Mouse (Mus musculus) limb, embryonic 15.5 days (tissue): ENCODE data around the gene Pgf. TPM values are rescaled to one million over a fixed set of nuclear protein-coding genes. Genes with fewer than 3 reads are reported as not detected.

ENCODE experiments used
- ATAC-seq: fragments of 200-750 bp; cut with Nextera tagmentation; 2 replicates; pipeline ENCODE4 v1.8.0; 2017; ENCODE audit warnings: low read depth, moderate TSS enrichment; ENCODE audit not compliant: insufficient number of reproducible peaks, low FRiP score, low TSS enrichment
- H3K27ac ChIP-seq: fragments of 300-500 bp; sonication (generic); 2 replicates; pipeline ENCODE4 v1.5.1; 2015; ENCODE audit warnings: moderate library complexity, mild to moderate bottlenecking, inconsistent platforms
- H3K27me3 ChIP-seq: fragments of 300-500 bp; sonication (generic); 2 replicates; pipeline ENCODE4 v1.6.1; 2015; ENCODE audit warnings: inconsistent platforms
- H3K36me3 ChIP-seq: fragments of 300-500 bp; sonication (generic); 2 replicates; pipeline ENCODE4 v1.6.1; 2015; ENCODE audit warnings: inconsistent platforms
- H3K4me1 ChIP-seq: fragments of 300-500 bp; sonication (generic); 2 replicates; pipeline ENCODE4 v1.6.1; 2015; ENCODE audit warnings: inconsistent platforms
- H3K4me2 ChIP-seq: fragments of 300-500 bp; sonication (generic); 2 replicates; pipeline ENCODE4 v1.6.1; 2015; ENCODE audit warnings: mild to moderate bottlenecking, inconsistent platforms
- H3K4me3 ChIP-seq: fragments of 300-500 bp; sonication (generic); 2 replicates; pipeline ENCODE4 v1.5.1; 2015; ENCODE audit warnings: mild to moderate bottlenecking, inconsistent platforms
- H3K9ac ChIP-seq: fragments of 300-500 bp; sonication (generic); 2 replicates; pipeline ENCODE4 v1.6.1; 2015; ENCODE audit warnings: inconsistent platforms
- H3K9me3 ChIP-seq: fragments of 300-500 bp; sonication (generic); 2 replicates; pipeline ENCODE4 v1.6.1; 2016; ENCODE audit warnings: inconsistent platforms
- WGBS: fragments of 180-500 bp; shearing (Covaris S2); methylation state at CpG from one replicate; pipeline ENCODE4 v1.1.7; 2015; 5-methylcytosine and 5-hydroxymethylcytosine counted together
- polyA plus RNA-seq: library from polyadenylated mRNA; unstranded; fragments of >200 nt; fragmentation: Nextera tagmentation; extraction: Ambion mirVana; gene quantifications from 2 replicates; pipeline ENCODE4 v1.2.1, GENCODE M21; 2015

Gene Pgf
- polyA plus RNA-seq, 1 experiment from 2014 or later: 15.5 TPM

DNA sequence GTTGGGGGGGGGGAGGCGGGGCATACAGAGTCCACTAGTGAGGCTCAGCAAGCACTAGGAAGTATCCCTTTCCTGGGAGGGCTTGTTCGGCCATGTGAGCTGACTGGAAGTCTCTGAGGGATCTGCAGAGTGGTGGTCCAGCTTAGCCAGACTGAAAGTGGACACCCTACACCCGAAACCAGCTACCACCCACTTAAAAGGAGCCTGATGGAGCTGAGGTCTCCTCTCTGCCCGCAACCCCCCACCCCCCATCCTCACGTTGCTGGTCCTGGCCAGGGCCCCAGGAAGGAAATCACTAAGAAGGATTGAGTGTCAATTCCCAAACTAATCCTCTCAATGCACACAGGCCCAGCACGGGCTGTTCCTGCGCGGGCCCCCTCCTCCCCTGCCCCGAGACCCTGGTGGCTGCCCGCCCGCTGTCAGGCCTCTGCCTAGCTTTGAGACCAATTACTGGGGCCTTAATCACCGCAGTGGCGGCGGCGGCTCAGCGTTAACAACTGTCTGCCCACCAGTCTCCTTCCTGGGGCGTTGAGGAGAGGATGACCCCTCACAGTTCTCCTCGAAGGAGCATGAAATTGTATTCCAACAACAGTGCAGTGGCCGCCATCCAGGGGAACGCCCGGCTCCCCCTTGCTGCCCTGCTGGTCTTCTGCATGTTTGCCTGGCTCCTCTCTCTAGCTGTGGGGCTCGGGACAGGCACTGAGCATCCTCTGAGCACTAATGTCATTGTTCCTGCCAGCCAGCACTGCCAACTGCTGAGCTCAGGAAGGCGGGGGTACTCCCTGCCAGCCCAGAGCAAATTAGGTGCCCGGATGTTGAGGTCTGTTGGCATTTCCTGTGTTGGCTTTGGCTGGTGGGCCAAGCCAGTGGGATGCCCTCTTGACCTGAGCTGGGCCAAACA, 23.6 kb upstream of the Pgf start:
- peaks cover 31% of the 10 kb centered on the region for H3K4me1 ChIP-seq
- no peak overlapping the region for H3K4me3 ChIP-seq
- 0 out of 2 replicates have a peak, but pooled peaks have one; percentile 16 for ATAC-seq
- H3K36me3 ChIP-seq: no peaks in the 10 kb centered on the region
- WGBS: 19% methylated on average over 24 of the region's 24 CpGs
- H3K27ac ChIP-seq: peak overlapping the region; percentile 65
- H3K27me3 ChIP-seq: no peaks in the 10 kb centered on the region
- H3K9ac ChIP-seq: no peak overlapping the region; the same call in 1 of the 2 replicates
- peak overlapping the region; percentile 19; the same call in 1 of the 2 replicates for H3K4me2 ChIP-seq
- no peaks in the 10 kb centered on the region for H3K9me3 ChIP-seq

DNA sequence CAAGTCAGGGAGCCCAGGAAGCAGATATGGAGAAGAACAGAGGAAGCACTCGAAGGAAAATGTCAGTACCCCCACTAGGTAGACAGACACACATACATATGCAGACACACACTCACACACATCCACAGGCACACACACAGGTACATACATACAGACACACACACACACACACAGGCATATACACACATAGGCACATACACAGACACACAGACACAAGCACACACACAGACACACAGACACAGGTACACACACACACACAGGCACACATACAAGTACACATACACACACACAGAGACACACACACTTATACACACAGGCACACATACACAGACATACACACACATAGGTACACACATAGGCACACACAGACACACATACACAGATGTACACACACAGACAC, 22.4 kb upstream of the Pgf start:
- Histone ChIP-seq H3K9me3 (no peaks in the 10 kb centered on the region), H3K27ac (no peak overlapping the region), H3K36me3 (no peaks in the 10 kb centered on the region), H3K4me3 (no peak overlapping the region), H3K9ac (no peak overlapping the region), H3K27me3 (no peaks in the 10 kb centered on the region), H3K4me1 (peaks cover 35% of the 10 kb centered on the region), H3K4me2 (no peak overlapping the region)
- WGBS: 72% methylated on average over 1 of the region's 1 CpGs
- no peak for ATAC-seq

DNA sequence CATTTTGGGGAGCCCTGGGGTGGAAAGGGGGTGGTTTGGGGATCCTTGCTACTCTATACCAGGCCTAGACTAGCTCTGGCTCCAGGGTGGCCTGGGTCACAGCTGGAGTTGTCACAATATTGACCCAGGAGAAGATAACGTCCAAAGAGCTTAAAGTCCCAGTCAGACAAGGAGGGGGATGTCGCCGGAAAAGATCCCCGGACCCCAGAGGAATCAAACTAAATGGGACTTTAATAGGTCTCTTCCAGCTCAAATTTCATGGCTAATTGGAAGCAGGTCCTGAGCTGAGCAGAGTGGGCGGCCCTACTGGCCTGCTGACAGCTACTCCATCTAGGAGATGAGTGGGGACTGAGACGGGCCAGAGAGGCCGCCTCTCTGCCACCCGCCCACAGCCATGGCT, 20.3 kb upstream of the Pgf start:
- ATAC-seq: no peak
- WGBS: 25% methylated on average over 8 of the region's 8 CpGs

DNA sequence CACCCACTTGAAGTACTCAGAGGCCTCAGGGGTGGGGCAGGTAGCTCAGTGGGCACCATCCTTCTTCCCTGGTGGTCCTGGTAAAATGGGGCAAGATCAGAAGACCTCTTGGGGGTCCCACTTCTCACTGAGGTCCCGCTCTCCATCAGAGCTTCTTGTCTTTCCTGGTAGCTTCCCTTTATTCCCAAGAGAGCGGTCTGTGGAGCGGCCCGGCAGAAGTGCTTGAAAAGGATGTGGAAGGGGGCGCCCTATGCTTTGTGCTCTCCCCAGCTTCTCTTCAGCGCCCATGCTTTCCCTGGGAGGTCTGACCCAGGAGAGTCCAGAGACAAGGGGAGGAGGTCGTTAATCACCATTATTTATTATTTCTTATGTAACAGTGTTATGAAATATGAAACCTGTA, 19.8 kb upstream of the Pgf start:
- no peaks in the 10 kb centered on the region for H3K9me3 ChIP-seq
- H3K36me3 ChIP-seq: no peaks in the 10 kb centered on the region
- no peaks in the 10 kb centered on the region for H3K27me3 ChIP-seq
- no peak overlapping the region for H3K4me2 ChIP-seq
- WGBS: 71% methylated on average over 7 of the region's 7 CpGs
- no peak overlapping the region for H3K27ac ChIP-seq
- no peak overlapping the region for H3K9ac ChIP-seq
- H3K4me3 ChIP-seq: no peak overlapping the region
- H3K4me1 ChIP-seq: peaks cover 53% of the 10 kb centered on the region
- ATAC-seq: no peak

More for the DNA sequence above, 20.3 kb upstream of the Pgf start:
- no peak overlapping the region for H3K4me3 ChIP-seq
- no peaks in the 10 kb centered on the region for H3K36me3 ChIP-seq
- H3K9me3 ChIP-seq: no peaks in the 10 kb centered on the region
- no peaks in the 10 kb centered on the region for H3K27me3 ChIP-seq
- no peak overlapping the region for H3K4me2 ChIP-seq
- no peak overlapping the region for H3K27ac ChIP-seq
- H3K9ac ChIP-seq: no peak overlapping the region
- H3K4me1 ChIP-seq: peaks cover 48% of the 10 kb centered on the region

DNA sequence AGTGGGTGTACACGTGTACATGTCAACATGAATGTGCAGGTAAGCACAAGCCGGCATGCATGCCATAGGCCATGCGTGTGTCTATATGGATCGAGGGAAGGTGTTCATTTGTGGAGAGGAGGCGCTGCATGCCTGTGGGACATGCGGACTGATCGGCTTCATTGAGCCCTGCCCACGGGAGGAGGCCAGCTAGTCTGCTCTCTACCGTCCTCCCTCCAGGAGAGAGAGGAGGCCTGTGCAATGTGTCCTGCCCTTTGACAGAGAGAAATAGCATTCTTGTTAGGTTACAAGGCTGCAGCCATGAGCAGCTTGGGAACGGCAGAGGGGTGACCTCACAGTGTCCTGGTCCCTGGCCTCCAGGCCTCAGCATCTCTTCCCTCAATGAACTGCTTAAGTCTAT, 18.6 kb upstream of the Pgf start:
- Histone ChIP-seq H3K9me3 (no peaks in the 10 kb centered on the region), H3K27me3 (no peaks in the 10 kb centered on the region), H3K36me3 (no peaks in the 10 kb centered on the region), H3K4me1 (peaks cover 45% of the 10 kb centered on the region), H3K27ac (no peak overlapping the region), H3K4me3 (no peak overlapping the region), H3K4me2 (no peak overlapping the region), H3K9ac (no peak overlapping the region)
- no peak for ATAC-seq
- 82% methylated on average over 10 of the region's 10 CpGs for WGBS

DNA sequence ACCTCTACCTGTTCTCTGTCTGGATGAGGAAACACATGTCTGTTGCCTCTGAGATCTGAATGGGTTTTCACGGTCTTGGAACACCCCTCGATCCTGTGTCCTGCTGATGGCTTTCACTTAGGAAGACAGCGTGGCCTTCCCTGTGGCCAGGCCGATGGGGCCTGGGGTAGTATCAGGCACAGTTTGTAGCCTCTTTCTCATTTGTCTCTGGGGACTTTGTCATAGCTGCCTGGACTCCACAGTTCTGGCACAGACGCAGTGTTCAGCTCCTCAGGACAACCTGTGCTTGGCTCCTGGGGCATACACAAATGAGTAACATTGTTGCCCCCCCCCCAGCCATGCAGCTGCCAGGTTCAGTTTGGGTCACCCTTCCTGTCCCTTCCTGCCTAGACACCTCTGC, 17.5 kb upstream of the Pgf start:
- Histone ChIP-seq H3K27ac (no peak overlapping the region), H3K36me3 (no peaks in the 10 kb centered on the region), H3K9ac (no peak overlapping the region), H3K4me2 (no peak overlapping the region), H3K27me3 (no peaks in the 10 kb centered on the region), H3K4me1 (peaks cover 37% of the 10 kb centered on the region), H3K9me3 (no peaks in the 10 kb centered on the region), H3K4me3 (no peak overlapping the region)
- WGBS: 70% methylated on average over 5 of the region's 5 CpGs
- 0 out of 2 replicates have a peak, but pooled peaks have one; percentile 2 for ATAC-seq

DNA sequence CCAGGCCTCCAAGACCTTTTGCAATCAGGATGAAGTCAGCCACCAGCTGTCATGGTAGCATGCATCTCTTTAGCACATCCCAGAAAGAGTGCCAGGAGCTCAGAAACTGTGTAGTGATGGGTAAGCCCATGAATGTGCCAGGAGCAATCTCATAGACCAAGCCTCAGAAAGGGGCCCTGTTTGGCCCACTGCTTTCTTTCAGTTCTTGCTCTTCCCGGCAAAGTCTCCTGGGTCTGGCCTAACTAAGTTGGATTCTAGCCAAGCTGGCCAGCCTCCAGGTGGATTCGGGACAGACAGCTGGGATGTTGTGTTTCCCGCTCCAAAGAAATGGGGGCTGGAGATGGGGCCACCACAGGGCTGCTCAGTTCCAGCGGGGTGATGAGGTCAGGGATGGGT, 17.0 kb upstream of the Pgf start:
- Histone ChIP-seq H3K27me3 (no peaks in the 10 kb centered on the region), H3K4me1 (peaks cover 37% of the 10 kb centered on the region), H3K36me3 (no peaks in the 10 kb centered on the region), H3K9ac (no peak overlapping the region), H3K9me3 (no peaks in the 10 kb centered on the region), H3K4me2 (no peak overlapping the region), H3K27ac (peak overlapping the region; percentile 50), H3K4me3 (no peak overlapping the region)
- WGBS: 15% methylated on average over 4 of the region's 4 CpGs
- ATAC-seq: peak; percentile 10; the same call in 1 of the 2 replicates

DNA sequence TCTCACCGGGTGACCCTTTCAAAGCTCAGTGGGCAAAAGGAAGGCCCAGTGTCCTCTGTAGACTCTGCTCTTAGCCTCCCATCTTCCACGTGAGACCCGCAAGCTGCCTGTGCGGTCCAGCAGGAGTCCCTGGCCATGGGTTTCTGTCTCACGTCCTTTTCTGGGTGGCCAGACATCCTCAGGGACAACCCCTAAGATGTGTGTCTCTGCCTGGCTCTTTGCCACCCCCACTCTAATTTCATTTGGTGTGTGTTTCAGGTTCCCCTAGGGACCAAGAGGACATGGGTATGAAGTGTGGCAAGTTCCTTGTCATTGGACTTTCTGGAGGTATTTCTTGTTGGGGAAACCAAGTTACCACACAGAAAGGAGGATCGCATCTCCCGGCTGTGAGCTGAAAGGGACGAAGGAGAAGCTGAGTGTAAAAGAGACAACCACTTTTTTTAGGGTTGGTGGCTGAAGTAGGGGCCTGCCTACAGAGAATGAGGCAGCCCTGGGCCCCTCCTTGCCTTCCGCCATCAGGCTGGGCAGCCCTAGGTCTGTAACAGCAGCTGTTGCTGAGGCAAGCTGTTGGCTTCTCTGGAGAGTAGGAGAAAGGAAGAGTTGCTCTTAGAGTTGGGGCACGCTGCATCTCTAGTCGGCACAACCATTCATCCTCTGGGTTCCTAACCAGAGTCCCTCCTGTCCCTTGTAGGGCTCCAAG, 16.5 kb upstream of the Pgf start:
- H3K27ac ChIP-seq: peak overlapping the region; percentile 50
- H3K4me3 ChIP-seq: no peak overlapping the region
- no peaks in the 10 kb centered on the region for H3K27me3 ChIP-seq
- H3K4me1 ChIP-seq: peaks cover 37% of the 10 kb centered on the region
- no peak for ATAC-seq
- H3K36me3 ChIP-seq: no peaks in the 10 kb centered on the region
- H3K9me3 ChIP-seq: no peaks in the 10 kb centered on the region
- 78% methylated on average over 11 of the region's 11 CpGs for WGBS
- no peak overlapping the region for H3K4me2 ChIP-seq
- no peak overlapping the region for H3K9ac ChIP-seq

DNA sequence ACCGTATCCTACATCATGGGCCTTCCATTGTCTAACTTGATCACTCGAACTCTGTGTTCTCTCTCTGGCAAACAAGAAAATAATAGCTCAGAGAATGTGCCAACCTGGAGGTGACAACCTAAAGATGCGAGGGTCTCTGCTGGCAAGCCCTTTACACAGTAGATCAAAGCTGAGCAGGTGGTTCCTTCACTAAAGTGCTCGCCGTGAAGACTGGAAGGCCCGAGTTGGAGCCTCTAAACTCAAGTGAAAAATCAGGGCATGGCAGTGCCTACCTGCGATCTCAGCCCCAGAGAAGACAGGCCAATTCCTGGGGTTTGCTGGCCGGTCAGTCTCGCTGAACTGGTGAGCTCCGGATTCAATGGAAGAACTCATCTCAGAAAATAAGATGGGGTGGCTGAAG, 15.6 kb upstream of the Pgf start:
- Histone ChIP-seq H3K4me2 (no peak overlapping the region), H3K36me3 (no peaks in the 10 kb centered on the region), H3K9me3 (no peaks in the 10 kb centered on the region), H3K9ac (no peak overlapping the region), H3K4me1 (peaks cover 36% of the 10 kb centered on the region), H3K4me3 (no peak overlapping the region), H3K27ac (no peak overlapping the region), H3K27me3 (no peaks in the 10 kb centered on the region)
- WGBS: 80% methylated on average over 10 of the region's 10 CpGs
- ATAC-seq: no peak

DNA sequence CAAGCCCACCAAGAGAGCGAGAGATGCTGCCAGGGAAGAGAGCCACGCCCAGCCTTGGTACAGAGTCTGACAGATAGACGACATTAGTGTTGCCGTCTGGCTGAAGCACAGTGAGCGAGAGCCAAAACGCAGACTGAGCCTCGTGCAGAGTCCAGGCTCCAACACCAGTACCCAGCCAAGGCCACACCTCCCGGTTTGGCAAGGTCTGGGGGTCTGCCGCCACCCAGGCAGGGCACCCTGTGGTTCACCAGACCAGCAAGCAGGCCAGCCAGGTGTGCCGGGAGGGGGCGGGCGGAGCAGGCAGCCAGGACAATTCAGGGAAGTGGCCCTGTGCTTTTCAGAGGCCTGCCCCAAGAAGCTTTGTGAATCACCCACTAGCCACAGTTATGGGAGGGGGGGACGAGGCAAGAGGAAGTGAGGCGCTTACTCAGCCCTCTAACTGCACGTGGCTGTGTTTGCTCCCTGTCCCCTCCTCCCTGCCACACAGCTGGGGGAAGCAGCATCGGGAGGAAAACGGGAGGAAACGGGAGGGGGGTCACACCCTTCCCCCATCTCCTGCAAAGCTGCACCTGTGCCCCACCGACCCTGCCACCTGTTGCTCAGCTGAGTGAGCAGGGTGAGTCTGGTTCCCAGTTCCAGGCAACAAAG, 15.0 kb upstream of the Pgf start:
- Histone ChIP-seq H3K4me2 (no peak overlapping the region), H3K4me3 (no peak overlapping the region), H3K4me1 (peaks cover 31% of the 10 kb centered on the region), H3K9ac (no peak overlapping the region), H3K9me3 (no peaks in the 10 kb centered on the region), H3K27ac (peak overlapping the region; percentile 22; the same call in 1 of the 2 replicates), H3K27me3 (no peaks in the 10 kb centered on the region), H3K36me3 (no peaks in the 10 kb centered on the region)
- no peak for ATAC-seq
- 19% methylated on average over 19 of the region's 19 CpGs for WGBS

DNA sequence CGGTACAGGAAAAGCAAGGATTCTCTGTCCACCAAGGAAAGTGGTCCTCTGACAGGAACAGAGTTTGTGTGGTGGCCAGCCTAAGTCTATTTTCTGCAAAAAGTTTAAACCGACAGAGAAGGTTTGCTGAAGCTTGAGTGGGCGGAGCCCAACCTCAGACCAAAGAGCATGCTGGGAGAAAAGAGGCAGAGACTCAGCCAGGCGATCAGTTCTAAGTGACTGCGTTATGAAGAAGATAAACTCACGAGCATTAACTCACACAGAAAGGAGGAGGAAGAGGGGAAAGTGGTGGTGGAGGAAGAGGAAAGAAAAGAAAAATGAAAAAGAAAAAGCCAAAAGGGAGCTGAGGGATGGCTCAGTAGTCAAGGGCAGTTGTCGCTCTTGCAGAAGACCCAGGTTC, 12.7 kb upstream of the Pgf start:
- Histone ChIP-seq H3K36me3 (no peaks in the 10 kb centered on the region), H3K27ac (no peak overlapping the region), H3K27me3 (no peaks in the 10 kb centered on the region), H3K4me1 (peaks cover 33% of the 10 kb centered on the region), H3K4me3 (no peak overlapping the region), H3K4me2 (no peak overlapping the region), H3K9ac (no peak overlapping the region), H3K9me3 (no peaks in the 10 kb centered on the region)
- no peak for ATAC-seq
- WGBS: 79% methylated on average over 7 of the region's 7 CpGs

DNA sequence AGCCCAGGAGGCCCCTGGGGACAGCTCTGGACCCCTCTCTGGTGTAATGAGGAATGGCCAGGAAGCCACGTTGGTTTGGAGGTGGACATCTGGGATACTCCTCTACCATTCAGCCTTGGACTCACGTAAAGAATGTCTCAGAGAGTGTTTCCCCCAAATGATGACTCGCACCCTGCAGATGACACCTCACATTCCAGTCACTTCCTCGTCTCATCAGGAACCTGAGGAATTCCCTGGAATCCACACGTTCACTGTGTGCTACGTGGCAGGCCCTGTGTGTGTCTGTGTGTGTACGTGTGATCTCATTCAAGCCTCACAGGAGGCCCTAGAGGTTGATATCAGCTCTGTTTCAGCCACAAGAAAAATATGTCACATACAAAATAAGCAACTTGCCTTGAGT, 8.8 kb upstream of the Pgf start:
- H3K36me3 ChIP-seq: no peaks in the 10 kb centered on the region
- no peak overlapping the region for H3K9ac ChIP-seq
- H3K9me3 ChIP-seq: no peaks in the 10 kb centered on the region
- H3K4me2 ChIP-seq: no peak overlapping the region
- H3K27me3 ChIP-seq: no peaks in the 10 kb centered on the region
- 46% methylated on average over 7 of the region's 7 CpGs for WGBS
- H3K4me3 ChIP-seq: no peak overlapping the region
- H3K27ac ChIP-seq: no peak overlapping the region
- peaks cover 19% of the 10 kb centered on the region for H3K4me1 ChIP-seq
- ATAC-seq: no peak
